ENCODE assay signal across 18 mouse cellular contexts in genomic region chr8:124724301-124724700, GRCm38 (mm10).
"Had no signal": no experiment of that assay in that cellular context is flagged by ENCODE, and none has a peak within 500 bp of the region (broad histone marks: within the 10 kb centered on the region; RNA-seq: fewer than 3 reads in every experiment).

No protein-coding gene starts in this region.

- H3K9ac ChIP-seq: limb, embryonic 12.5 days; limb, embryonic 15.5 days; liver, embryonic 13.5 days; midbrain, embryonic 12.5 days; neural tube, embryonic 13.5 days; stomach, embryonic 15.5 days had no signal

- H3K27ac ChIP-seq: limb, embryonic 12.5 days; limb, embryonic 15.5 days; liver, embryonic 13.5 days; midbrain, embryonic 12.5 days; neural tube, embryonic 13.5 days; stomach, embryonic 15.5 days had no signal

- H3K4me3 ChIP-seq: limb, embryonic 12.5 days; limb, embryonic 15.5 days; liver, embryonic 13.5 days; midbrain, embryonic 12.5 days; myocyte; neural tube, embryonic 13.5 days; stomach, embryonic 15.5 days had no signal

- ATAC-seq: hindbrain, embryonic 16.5 days; intestine, embryonic 16.5 days; midbrain, embryonic 16.5 days had no signal

- H3K4me2 ChIP-seq: limb, embryonic 12.5 days; limb, embryonic 15.5 days; liver, embryonic 13.5 days; midbrain, embryonic 12.5 days; neural tube, embryonic 13.5 days; stomach, embryonic 15.5 days had no signal

- H3K27me3 ChIP-seq: limb, embryonic 12.5 days; limb, embryonic 15.5 days; liver, embryonic 13.5 days; midbrain, embryonic 12.5 days; neural tube, embryonic 13.5 days; stomach, embryonic 15.5 days had no signal

- H3K9me3 ChIP-seq: limb, embryonic 12.5 days; limb, embryonic 15.5 days; liver, embryonic 13.5 days; midbrain, embryonic 12.5 days; neural tube, embryonic 13.5 days; stomach, embryonic 15.5 days had no signal

- DNase-seq: left cerebral cortex, postnatal 4 days; liver, embryonic 13.5 days; lung, adult 2 months; lung, postnatal 14 days; lung, postnatal 4 days; retina, postnatal 1 day; right cerebral cortex, postnatal 25 days; spleen, adult 18-20 months; thymus, postnatal 25 days had no signal
